Mouse (Mus musculus): Measurements from ENCODE around the gene Dck. TPM values are rescaled to one million over a fixed set of nuclear protein-coding genes. Genes with fewer than 3 reads are reported as not detected.

Dck gene
- total and polyA plus RNA-seq, 2 experiments from 2014 or later = 8.2 to 10.5 TPM

- H3K36me3 ChIP-seq (replicated peaks; ENCODE audit: control insufficient read depth, insufficient read depth, low read length) = peaks cover 25% of the 10 kb centered on the region
- no peaks in the 10 kb centered on the region for H3K4me1 ChIP-seq (ENCODE audit: control insufficient read depth, insufficient read depth)
- no peak for DNase-seq (ENCODE audit: low spot score)
- no peak overlapping the region for H3K4me3 ChIP-seq (ENCODE audit: low read depth, low read length)
- no peak overlapping the region for H3K9ac ChIP-seq (replicated peaks; ENCODE audit: low read depth, low read length)
- no peak overlapping the region for H3K27ac ChIP-seq (ENCODE audit: low read depth)
- ATAC-seq (ENCODE audit: insufficient read depth, low read depth) = no peak
- TF ChIP-seq EP300 (IDR thresholded peaks at IDR 0.05; ENCODE audit: low read depth) (no peak), CTCF (IDR thresholded peaks at IDR 0.05; ENCODE audit: low read depth) (no peak)
- H3K9me3 ChIP-seq (replicated peaks; ENCODE audit: control insufficient read depth, low read length) = no peaks in the 10 kb centered on the region
- 84% methylated on average over 6 of the region's 6 CpGs for WGBS
- H3K4me2 ChIP-seq (ENCODE audit: low read depth, low read length) = no peak overlapping the region
- H3K27me3 ChIP-seq (ENCODE audit: control insufficient read depth, insufficient read depth, low read length) = no peaks in the 10 kb centered on the region
These were observed 3.4 kb downstream of the Dck start for GRCm38 (mm10) chr5:88768201-88768600.

- Histone ChIP-seq H3K4me3 (ENCODE audit: low read depth, low read length) (no peak overlapping the region), H3K4me1 (ENCODE audit: control insufficient read depth, insufficient read depth) (no peaks in the 10 kb centered on the region), H3K9me3 (replicated peaks; ENCODE audit: control insufficient read depth, low read length) (no peaks in the 10 kb centered on the region), H3K4me2 (ENCODE audit: low read depth, low read length) (no peak overlapping the region), H3K36me3 (replicated peaks; ENCODE audit: control insufficient read depth, insufficient read depth, low read length) (peaks cover 40% of the 10 kb centered on the region), H3K27ac (ENCODE audit: low read depth) (no peak overlapping the region), H3K27me3 (ENCODE audit: control insufficient read depth, insufficient read depth, low read length) (no peaks in the 10 kb centered on the region), H3K9ac (replicated peaks; ENCODE audit: low read depth, low read length) (no peak overlapping the region)
- no peak for TF ChIP-seq CTCF (IDR thresholded peaks at IDR 0.05; ENCODE audit: low read depth)
- TF ChIP-seq EP300 (IDR thresholded peaks at IDR 0.05; ENCODE audit: low read depth) = no peak
- ATAC-seq (ENCODE audit: insufficient read depth, low read depth) (no peak), DNase-seq (ENCODE audit: low spot score) (no peak)
- 73% methylated on average over 7 of the region's 7 CpGs for WGBS
These were observed 17.4 kb downstream of the Dck start for GRCm38 (mm10) chr5:88782072-88782765.

- 66% methylated on average over 1 of the region's 1 CpGs for WGBS
- TF ChIP-seq CTCF (IDR thresholded peaks at IDR 0.05; ENCODE audit: low read depth) (no peak), EP300 (IDR thresholded peaks at IDR 0.05; ENCODE audit: low read depth) (no peak)
- no peak overlapping the region for H3K4me3 ChIP-seq (ENCODE audit: low read depth, low read length)
- DNase-seq (ENCODE audit: low spot score) (no peak), ATAC-seq (ENCODE audit: insufficient read depth, low read depth) (no peak)
- H3K4me1 ChIP-seq (ENCODE audit: control insufficient read depth, insufficient read depth) = no peaks in the 10 kb centered on the region
- H3K4me2 ChIP-seq (ENCODE audit: low read depth, low read length) = no peak overlapping the region
- no peak overlapping the region for H3K27ac ChIP-seq (ENCODE audit: low read depth)
- no peaks in the 10 kb centered on the region for H3K27me3 ChIP-seq (ENCODE audit: control insufficient read depth, insufficient read depth, low read length)
- H3K9ac ChIP-seq (replicated peaks; ENCODE audit: low read depth, low read length) = no peak overlapping the region
- H3K9me3 ChIP-seq (replicated peaks; ENCODE audit: control insufficient read depth, low read length) = no peaks in the 10 kb centered on the region
- peaks cover 26% of the 10 kb centered on the region for H3K36me3 ChIP-seq (replicated peaks; ENCODE audit: control insufficient read depth, insufficient read depth, low read length)
These were observed 20.3 kb downstream of the Dck start for GRCm38 (mm10) chr5:88785059-88785458.

GRCm38 (mm10) chr5:88790675-88791074 is 25.9 kb downstream of the Dck start:
- TF ChIP-seq EP300 (IDR thresholded peaks at IDR 0.05; ENCODE audit: low read depth) (no peak), CTCF (IDR thresholded peaks at IDR 0.05; ENCODE audit: low read depth) (no peak)
- H3K4me3 ChIP-seq (ENCODE audit: low read depth, low read length) = no peak overlapping the region
- H3K9me3 ChIP-seq (replicated peaks; ENCODE audit: control insufficient read depth, low read length) = no peaks in the 10 kb centered on the region
- DNase-seq (ENCODE audit: low spot score) = no peak
- H3K27me3 ChIP-seq (ENCODE audit: control insufficient read depth, insufficient read depth, low read length) = no peaks in the 10 kb centered on the region
- H3K9ac ChIP-seq (replicated peaks; ENCODE audit: low read depth, low read length) = no peak overlapping the region
- no peaks in the 10 kb centered on the region for H3K4me1 ChIP-seq (ENCODE audit: control insufficient read depth, insufficient read depth)
- no peaks in the 10 kb centered on the region for H3K36me3 ChIP-seq (replicated peaks; ENCODE audit: control insufficient read depth, insufficient read depth, low read length)
- ATAC-seq (ENCODE audit: insufficient read depth, low read depth) = no peak
- H3K4me2 ChIP-seq (ENCODE audit: low read depth, low read length) = no peak overlapping the region
- WGBS = 37% methylated on average over 9 of the region's 9 CpGs
- no peak overlapping the region for H3K27ac ChIP-seq (ENCODE audit: low read depth)

GRCm38 (mm10) chr5:88791256-88792245 is 26.8 kb downstream of the Dck start:
- Histone ChIP-seq H3K9me3 (replicated peaks; ENCODE audit: control insufficient read depth, low read length) (no peaks in the 10 kb centered on the region), H3K4me2 (ENCODE audit: low read depth, low read length) (no peak overlapping the region), H3K4me3 (ENCODE audit: low read depth, low read length) (no peak overlapping the region), H3K27me3 (ENCODE audit: control insufficient read depth, insufficient read depth, low read length) (no peaks in the 10 kb centered on the region), H3K4me1 (ENCODE audit: control insufficient read depth, insufficient read depth) (no peaks in the 10 kb centered on the region), H3K36me3 (replicated peaks; ENCODE audit: control insufficient read depth, insufficient read depth, low read length) (no peaks in the 10 kb centered on the region), H3K27ac (ENCODE audit: low read depth) (no peak overlapping the region), H3K9ac (replicated peaks; ENCODE audit: low read depth, low read length) (no peak overlapping the region)
- WGBS = 31% methylated on average over 10 of the region's 10 CpGs
- DNase-seq (ENCODE audit: low spot score) (peak; percentile 53), ATAC-seq (ENCODE audit: insufficient read depth, low read depth) (no peak)
- TF ChIP-seq CTCF (IDR thresholded peaks at IDR 0.05; ENCODE audit: low read depth) = peak; percentile 77
- no peak for TF ChIP-seq EP300 (IDR thresholded peaks at IDR 0.05; ENCODE audit: low read depth)

All from heart, postnatal 0 days (tissue).